Mouse (Mus musculus) frontal cortex, adult 2 months (tissue): ENCODE data around the gene Thrsp. TPM values are rescaled to one million over a fixed set of nuclear protein-coding genes. Genes with fewer than 3 reads are reported as not detected.

Source experiments
- DNase-seq, 2 experiments: peaks; one replicate each; pipeline ENCODE4 v3.0.0; 2022; ENCODE audit warnings: low spot score in 1 of 2; ENCODE audit errors: extremely low spot score in 1 of 2
- polyA plus RNA-seq: library from polyadenylated mRNA; depleted of rRNA; stranded (reverse); fragments of >200 nt; gene quantifications from 2 replicates; pipeline ENCODE4 v1.2.3, GENCODE M21; 2012; rRNA removed

Thrsp gene
- polyA plus RNA-seq, 1 experiment: 34.7 TPM

DNA sequence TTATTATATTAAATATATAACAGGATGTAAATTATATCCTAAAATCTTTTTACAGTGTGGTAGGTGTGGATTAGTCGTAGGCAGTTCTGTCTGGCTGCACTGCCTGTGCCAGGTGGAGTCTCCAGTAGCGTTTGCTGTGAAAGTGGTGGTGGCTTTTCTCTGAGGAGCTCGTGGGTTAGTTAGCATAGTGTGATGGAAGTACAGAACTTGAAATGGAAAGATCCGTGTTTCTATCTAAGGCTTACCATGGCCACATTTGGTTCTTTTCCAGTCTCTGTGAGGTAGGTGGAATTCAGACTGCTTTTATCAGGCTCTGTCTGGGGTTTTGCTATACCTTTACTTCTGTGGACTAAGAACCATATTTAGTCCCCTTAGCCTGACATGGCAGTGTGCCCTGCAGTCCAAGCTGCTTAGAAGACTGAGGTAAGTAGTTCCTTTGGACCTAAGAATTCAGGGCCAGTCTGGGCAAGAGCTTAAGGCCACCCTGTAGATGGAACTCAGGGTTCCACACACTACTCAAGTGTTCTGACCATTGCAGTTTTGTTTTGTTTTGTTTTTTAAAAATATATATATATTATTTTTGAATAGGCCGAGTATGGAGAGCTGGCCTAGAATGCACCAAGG, 36.9 kb downstream of the Thrsp start:
- DNase-seq: no peak

DNA sequence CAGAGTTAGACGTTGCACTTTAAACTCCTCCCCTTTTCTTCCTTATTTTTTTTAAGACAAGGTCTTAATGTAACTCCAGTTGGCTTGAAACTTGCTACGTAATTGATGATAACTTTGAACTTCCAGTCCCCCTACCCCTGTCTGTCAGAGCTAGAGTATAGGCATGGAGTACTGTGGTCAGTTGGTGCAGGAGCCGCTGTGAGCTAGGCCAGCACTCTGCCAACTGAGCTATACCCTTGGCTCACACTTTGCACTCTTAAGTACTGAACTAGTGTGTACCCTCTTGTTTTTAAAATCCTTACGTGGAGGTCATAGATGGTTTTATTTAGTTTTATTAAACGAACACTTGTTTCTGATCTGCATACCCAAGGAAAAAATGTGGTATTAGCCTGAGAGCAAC, 38.2 kb downstream of the Thrsp start:
- DNase-seq: no peak

DNA sequence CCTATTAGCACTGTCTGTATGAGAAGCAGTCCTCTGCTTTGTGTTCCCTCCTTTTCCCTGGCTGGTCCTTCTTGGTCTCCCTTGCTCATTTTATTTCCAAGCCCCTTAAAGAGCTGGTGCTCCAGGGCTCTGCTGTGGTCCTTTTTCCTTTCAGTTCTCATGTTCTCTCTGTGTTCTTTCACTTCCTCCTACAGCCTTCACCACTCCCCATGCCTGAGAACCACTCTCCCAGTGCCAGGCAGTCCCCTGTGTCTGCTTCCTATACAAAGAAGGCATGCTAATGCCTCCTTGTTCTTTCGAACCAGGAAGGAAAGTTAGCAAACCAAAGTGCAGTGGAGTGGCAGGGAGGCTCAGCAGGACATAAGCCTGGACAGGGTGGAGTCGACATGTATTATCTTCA, 41.6 kb downstream of the Thrsp start:
- no peak for DNase-seq

DNA sequence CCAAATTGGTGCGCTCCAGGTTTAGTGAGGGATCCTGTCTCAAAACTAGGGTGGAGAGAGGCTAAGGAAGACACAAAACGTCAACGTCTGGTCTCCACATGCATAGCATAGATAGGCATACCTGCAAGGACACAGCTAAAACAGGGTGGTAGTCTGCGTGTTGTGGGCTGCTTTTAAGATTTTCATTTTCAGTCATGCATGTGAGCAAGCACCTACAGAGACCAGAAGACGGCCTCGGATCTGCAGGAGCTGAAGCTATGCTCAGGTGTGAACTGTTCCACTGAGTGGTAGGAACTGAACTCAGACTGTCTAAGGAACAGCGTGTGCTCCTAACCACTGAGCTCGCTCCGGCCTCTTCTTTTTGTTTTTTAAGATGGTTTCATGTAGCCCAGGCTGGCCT, 42.4 kb downstream of the Thrsp start:
- DNase-seq: no peak

DNA sequence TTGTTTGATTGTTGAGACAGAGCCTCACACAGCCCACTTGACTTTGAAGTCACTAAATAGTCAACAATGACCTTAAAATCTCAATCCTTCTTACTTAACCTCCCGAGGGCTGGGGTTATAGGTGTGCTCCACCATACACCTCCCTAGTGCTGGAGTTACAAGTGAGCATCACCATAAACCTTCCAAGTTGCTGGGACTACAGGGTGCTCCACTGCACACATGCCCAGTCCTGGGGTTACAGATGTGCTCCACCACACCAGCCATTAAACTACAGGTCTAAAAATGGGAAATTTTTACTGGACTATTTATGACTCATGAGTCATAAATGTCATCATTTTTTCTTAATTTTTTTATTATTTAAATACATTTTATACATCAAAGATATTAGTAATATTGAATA, 51.6 kb downstream of the Thrsp start:
- DNase-seq: no peak

Other genes starting within 250 kb of the Thrsp start
- 17.1 and 18.8 TPM in 2 replicates for gene Usp35, start 85.7 kb downstream of the Thrsp start, polyA plus RNA-seq
- 13.5 and 14.0 TPM in 2 replicates for gene Kctd21, start 85.4 kb downstream of the Thrsp start, polyA plus RNA-seq
- gene Alg8, start 46.1 kb downstream of the Thrsp start, polyA plus RNA-seq: 10.9 and 12.8 TPM in 2 replicates
- 247 and 298 TPM in 2 replicates for gene Ndufc2, start 17.7 kb downstream of the Thrsp start, polyA plus RNA-seq
- gene Kctd14, start 33.6 kb upstream of the Thrsp start, polyA plus RNA-seq: 6.2 and 6.4 TPM in 2 replicates
- gene Ints4, start 63.2 kb upstream of the Thrsp start, polyA plus RNA-seq: 50.7 and 67.3 TPM in 2 replicates
- gene Aamdc, start 161.8 kb upstream of the Thrsp start, polyA plus RNA-seq: 56.3 and 59.9 TPM in 2 replicates
- gene Rsf1, start 162.2 kb upstream of the Thrsp start, polyA plus RNA-seq: 16.5 and 18.0 TPM in 2 replicates